Mouse (Mus musculus) layer of hippocampus, adult 9-10 months (tissue): ENCODE measurements at regions not wholly inside any gene's neighbourhood (a gene's known extent, or its start where the extent isn't known, plus 50 kb on each side); places are given as distances from the start of the nearest gene placed in this dataset.
A peak's percentile ranks its signal among the peaks of the same experiment; 100 is the strongest.

Experiments
- DNase-seq: peaks from one replicate; pipeline ENCODE4 v3.0.0; 2022; ENCODE audit warnings: low spot score

- DNase-seq = peak; percentile 10
Measured at GRCm38 (mm10) chrX:89352984-89353383, 56.5 kb downstream of the Pet2 start.
